Mouse (Mus musculus) hindbrain, embryonic 16.5 days (tissue): ENCODE measurements around the gene Gm21970. TPM values are rescaled to one million over a fixed set of nuclear protein-coding genes. Genes with fewer than 3 reads are reported as not detected.

Experiments
- ATAC-seq: fragments of 200-750 bp; cut with Nextera tagmentation; 2 replicates; pipeline ENCODE4 v1.8.0; 2017; ENCODE audit warnings: moderate TSS enrichment, moderate library complexity
- H3K27ac ChIP-seq: fragments of 300-500 bp; sonication (generic); 2 replicates; pipeline ENCODE4 v1.5.1; 2014; ENCODE audit warnings: low read depth, mild to moderate bottlenecking, control low read depth, low read length, moderate library complexity
- H3K27me3 ChIP-seq: fragments of 300-500 bp; sonication (generic); replicated peaks from 2 replicates; pipeline ENCODE4 v1.6.1; 2014; ENCODE audit warnings: low read length; ENCODE audit not compliant: control insufficient read depth, insufficient read depth
- H3K36me3 ChIP-seq: fragments of 300-500 bp; sonication (generic); 2 replicates; pipeline ENCODE4 v1.6.1; 2014; ENCODE audit warnings: mild to moderate bottlenecking, low read length, moderate library complexity, mixed read lengths; ENCODE audit not compliant: control insufficient read depth, insufficient read depth
- H3K4me1 ChIP-seq: fragments of 300-500 bp; sonication (generic); 2 replicates; pipeline ENCODE4 v1.6.1; 2014; ENCODE audit warnings: low read depth, low read length; ENCODE audit not compliant: control insufficient read depth, insufficient read depth
- H3K4me2 ChIP-seq: fragments of 300-500 bp; sonication (generic); 2 replicates; pipeline ENCODE4 v1.6.1; 2014; ENCODE audit warnings: mild to moderate bottlenecking, low read length, control low read depth, moderate library complexity
- H3K4me3 ChIP-seq: fragments of 300-500 bp; sonication (generic); 2 replicates; pipeline ENCODE4 v1.5.1; 2014; ENCODE audit warnings: mild to moderate bottlenecking, low read length, control low read depth, moderate library complexity
- H3K9ac ChIP-seq: fragments of 300-500 bp; sonication (generic); 2 replicates; pipeline ENCODE4 v1.6.1; 2014; ENCODE audit warnings: low read depth, mild to moderate bottlenecking, control low read depth, low read length, moderate library complexity
- H3K9me3 ChIP-seq: fragments of 300-500 bp; sonication (generic); 2 replicates; pipeline ENCODE4 v1.6.1; 2014; ENCODE audit warnings: mild to moderate bottlenecking, low read length, moderate library complexity; ENCODE audit not compliant: control insufficient read depth
- WGBS: fragments of 180-500 bp; shearing (Covaris S2); extraction: QIAGEN DNeasy Blood & Tissue Kit; methylation state at CpG from one replicate; pipeline ENCODE4 v1.1.7; 2014; 5-methylcytosine and 5-hydroxymethylcytosine counted together
- polyA plus RNA-seq: library from polyadenylated mRNA; unstranded; fragments of >200 nt; fragmentation: Nextera tagmentation; extraction: Ambion mirVana; gene quantifications from 2 replicates; pipeline ENCODE4 v1.2.1, GENCODE M21; 2015

Gene Gm21970
- polyA plus RNA-seq, 1 experiment from 2014 or later: not detected

DNA sequence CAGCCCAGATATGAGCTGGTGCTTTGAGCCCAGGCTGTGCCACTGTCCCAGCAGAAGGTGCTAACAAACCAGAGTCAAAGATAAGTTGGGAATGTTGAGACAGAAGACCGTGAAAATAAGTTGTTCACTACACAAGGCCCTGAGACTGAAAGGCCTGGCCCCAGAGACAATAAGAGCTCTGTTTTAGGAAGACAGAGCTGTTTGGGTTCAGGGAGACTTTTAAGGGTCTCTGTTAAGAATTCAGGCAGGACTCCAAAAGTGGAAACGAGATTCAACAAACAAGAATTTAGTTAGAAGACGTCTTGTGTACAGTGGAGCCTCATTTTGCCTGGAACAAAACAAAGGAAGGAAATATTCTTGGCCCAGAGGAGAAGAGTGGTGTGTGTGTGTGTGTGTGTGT is 12.1 kb upstream of the Gm21970 start:
- ATAC-seq: peak; percentile 35
- no peak overlapping the region for H3K9ac ChIP-seq
- H3K4me2 ChIP-seq: no peak overlapping the region

DNA sequence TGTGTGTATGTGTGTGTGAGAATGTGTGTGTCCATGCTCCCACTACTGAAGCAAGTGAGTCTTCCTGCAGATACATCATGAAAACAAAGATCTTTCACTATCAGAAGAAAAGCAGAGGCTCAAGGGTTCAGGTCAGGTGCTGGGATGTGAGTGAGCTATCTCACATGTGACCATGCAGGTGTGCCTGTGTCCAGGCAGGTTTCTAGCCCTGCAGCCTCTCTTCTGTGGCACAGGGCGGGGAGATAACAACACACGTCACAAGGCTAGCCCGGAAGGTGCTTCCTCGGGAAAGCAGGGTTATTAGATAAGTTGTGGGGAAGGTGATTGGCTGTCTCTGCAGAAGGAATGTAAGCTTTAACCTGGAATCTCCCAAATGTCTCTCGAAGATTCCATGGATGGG is 11.4 kb upstream of the Gm21970 start:
- Histone ChIP-seq H3K4me2 (no peak overlapping the region), H3K36me3 (peaks cover 10% of the 10 kb centered on the region), H3K27ac (no peak overlapping the region), H3K4me3 (no peak overlapping the region), H3K4me1 (no peaks in the 10 kb centered on the region; the same call in 1 of the 2 replicates), H3K9me3 (no peaks in the 10 kb centered on the region), H3K27me3 (no peaks in the 10 kb centered on the region), H3K9ac (no peak overlapping the region)
- WGBS: 96% methylated on average over 5 of the region's 5 CpGs
- no peak for ATAC-seq

More for the DNA sequence above, 12.1 kb upstream of the Gm21970 start:
- Histone ChIP-seq H3K4me3 (no peak overlapping the region), H3K27me3 (no peaks in the 10 kb centered on the region), H3K4me1 (peaks cover under 1% of the 10 kb centered on the region; the same call in 1 of the 2 replicates), H3K36me3 (peaks cover 6% of the 10 kb centered on the region; the same call in 1 of the 2 replicates), H3K9me3 (no peaks in the 10 kb centered on the region), H3K27ac (peak overlapping the region; percentile 59)
- WGBS: 41% methylated on average over 3 of the region's 3 CpGs

DNA sequence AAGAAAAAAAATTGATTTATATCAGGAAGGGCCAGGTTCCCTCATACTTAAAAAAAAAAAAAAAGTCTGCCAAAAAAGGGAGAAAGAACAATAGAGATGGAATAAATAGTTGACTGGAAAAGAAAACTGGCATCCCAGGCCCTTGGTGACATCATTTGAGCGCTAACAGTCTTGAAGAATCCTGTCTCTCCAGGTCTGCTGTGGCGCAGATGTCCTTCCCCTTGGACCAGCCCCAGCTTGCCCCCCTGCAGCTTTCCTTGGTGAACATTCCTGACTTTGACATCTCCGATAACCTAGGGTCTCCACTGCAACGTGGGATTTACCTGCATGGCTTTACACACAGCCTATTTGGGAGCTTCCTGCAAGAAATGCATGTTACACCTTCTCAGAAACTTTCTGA is 9.9 kb upstream of the Gm21970 start:
- Histone ChIP-seq H3K4me1 (no peaks in the 10 kb centered on the region; the same call in 1 of the 2 replicates), H3K4me2 (no peak overlapping the region), H3K27ac (no peak overlapping the region), H3K4me3 (no peak overlapping the region), H3K27me3 (no peaks in the 10 kb centered on the region), H3K36me3 (peaks cover 10% of the 10 kb centered on the region), H3K9me3 (no peaks in the 10 kb centered on the region), H3K9ac (no peak overlapping the region)
- 84% methylated on average over 4 of the region's 4 CpGs for WGBS
- no peak for ATAC-seq

DNA sequence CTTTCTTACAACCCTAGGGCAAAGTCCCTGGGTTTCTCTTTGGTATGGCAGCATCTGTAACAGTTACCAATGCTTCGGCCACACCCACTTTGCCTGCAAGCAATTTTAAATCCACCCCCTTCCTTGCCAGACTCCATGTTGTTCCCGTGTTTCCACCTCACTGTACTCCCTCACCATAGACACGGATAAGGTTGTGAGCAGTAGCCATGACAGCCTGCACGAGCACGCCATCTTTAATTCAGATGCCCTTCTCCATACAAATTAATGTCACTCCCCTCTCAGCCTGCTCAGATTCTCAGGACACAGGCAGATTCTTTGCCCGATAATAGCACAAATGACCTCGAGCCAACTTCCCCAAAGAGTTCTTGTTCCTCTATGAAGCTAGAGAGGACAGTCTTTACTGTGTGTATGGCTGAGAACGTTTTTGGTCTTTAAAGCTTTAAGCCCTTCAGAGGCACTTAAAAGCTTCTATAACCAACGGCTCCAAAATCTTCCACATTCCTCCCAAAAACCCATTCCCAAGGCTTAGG is 9.2 kb upstream of the Gm21970 start:
- 89% methylated on average over 9 of the region's 9 CpGs for WGBS
- ATAC-seq: no peak
- Histone ChIP-seq H3K27me3 (no peaks in the 10 kb centered on the region), H3K4me1 (no peaks in the 10 kb centered on the region; the same call in 1 of the 2 replicates), H3K36me3 (peaks cover 10% of the 10 kb centered on the region), H3K9me3 (no peaks in the 10 kb centered on the region), H3K27ac (no peak overlapping the region), H3K4me3 (no peak overlapping the region), H3K4me2 (no peak overlapping the region), H3K9ac (no peak overlapping the region)

DNA sequence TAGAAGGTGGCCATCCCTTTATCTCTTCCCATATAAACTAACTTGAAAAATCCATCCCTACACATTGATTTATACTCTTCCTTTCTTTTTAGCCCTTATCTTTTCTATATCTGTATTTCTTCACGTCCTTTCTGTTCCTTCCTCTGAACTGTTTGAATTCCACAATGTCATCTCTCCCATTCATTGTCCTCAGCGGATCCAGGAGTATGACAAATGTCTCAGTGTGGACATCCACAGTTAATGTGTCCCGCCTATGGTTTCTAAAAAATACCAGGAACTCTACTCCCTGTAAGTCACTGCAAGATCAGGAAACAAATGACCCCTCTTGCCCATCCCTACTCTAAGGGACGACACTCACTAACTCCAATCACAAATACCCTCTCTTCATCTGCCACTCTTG is 7.3 kb upstream of the Gm21970 start:
- H3K4me3 ChIP-seq: no peak overlapping the region
- no peaks in the 10 kb centered on the region for H3K9me3 ChIP-seq
- no peaks in the 10 kb centered on the region for H3K4me1 ChIP-seq
- H3K27me3 ChIP-seq: no peaks in the 10 kb centered on the region
- no peak overlapping the region for H3K9ac ChIP-seq
- no peak overlapping the region for H3K4me2 ChIP-seq
- H3K36me3 ChIP-seq: peaks cover 18% of the 10 kb centered on the region
- WGBS: 88% methylated on average over 4 of the region's 4 CpGs
- H3K27ac ChIP-seq: no peak overlapping the region
- ATAC-seq: no peak

DNA sequence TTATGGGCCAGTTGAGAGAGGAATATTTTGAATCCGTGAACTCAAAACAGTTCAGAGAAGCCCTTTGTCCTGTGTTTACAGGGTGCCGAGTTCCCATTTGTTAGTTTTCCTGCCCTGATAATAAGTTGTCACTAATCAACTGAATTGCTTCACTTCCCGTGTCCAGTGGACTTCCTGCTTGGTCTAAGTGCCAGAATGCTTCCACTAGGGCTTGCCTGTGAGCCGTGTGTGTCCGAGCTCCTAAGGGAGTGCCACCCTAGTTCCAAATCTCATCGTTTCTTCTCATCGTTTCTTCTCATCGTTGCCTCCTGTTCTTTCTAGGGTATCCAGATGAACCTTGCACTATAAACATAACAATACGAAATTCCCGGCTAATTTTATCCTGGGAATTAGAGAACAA is 5.9 kb upstream of the Gm21970 start:
- no peaks in the 10 kb centered on the region for H3K9me3 ChIP-seq
- no peak overlapping the region for H3K4me3 ChIP-seq
- peaks cover 18% of the 10 kb centered on the region for H3K36me3 ChIP-seq
- 0 out of 2 replicates have a peak overlapping the region, but pooled peaks have one; percentile 48 for H3K27ac ChIP-seq
- H3K4me1 ChIP-seq: no peaks in the 10 kb centered on the region
- 55% methylated on average over 10 of the region's 10 CpGs for WGBS
- H3K9ac ChIP-seq: no peak overlapping the region
- H3K4me2 ChIP-seq: no peak overlapping the region
- ATAC-seq: no peak
- no peaks in the 10 kb centered on the region for H3K27me3 ChIP-seq

DNA sequence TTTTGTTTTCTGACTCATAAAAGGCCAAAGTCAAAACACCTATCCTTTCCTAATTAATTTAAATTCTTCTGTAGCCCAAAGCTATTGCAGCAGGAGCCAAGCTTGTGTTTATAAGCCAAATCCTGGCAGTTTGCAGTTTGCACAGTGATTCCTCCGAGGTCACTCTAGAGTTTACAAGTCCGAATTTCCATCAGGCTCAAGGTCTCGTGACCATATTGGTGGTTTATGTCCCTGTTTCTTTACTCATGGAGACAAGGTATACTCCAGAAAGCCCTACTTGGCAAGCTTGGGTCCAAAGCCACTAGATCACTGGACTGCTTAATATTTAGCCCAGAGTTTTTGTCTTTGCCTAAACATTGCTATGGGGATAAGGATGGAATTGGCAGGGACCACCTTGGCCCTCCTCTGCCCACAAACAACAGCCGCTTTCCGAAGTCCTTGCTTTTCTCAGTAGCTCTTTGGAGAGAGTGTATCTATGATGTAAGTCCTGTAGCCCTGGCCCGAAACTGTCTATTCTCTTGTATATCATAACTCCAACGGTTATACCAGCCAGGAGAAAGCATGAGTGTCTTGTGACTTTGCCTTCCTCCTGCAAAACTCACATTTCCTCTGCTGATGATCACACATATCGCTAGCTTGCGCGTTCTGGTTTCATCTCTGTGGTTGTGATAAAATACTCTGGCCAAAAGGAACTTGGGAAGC is 5.0 kb upstream of the Gm21970 start:
- peaks cover 18% of the 10 kb centered on the region for H3K36me3 ChIP-seq
- H3K4me1 ChIP-seq: no peaks in the 10 kb centered on the region
- no peak overlapping the region for H3K27ac ChIP-seq
- WGBS: 89% methylated on average over 10 of the region's 10 CpGs
- H3K9me3 ChIP-seq: no peaks in the 10 kb centered on the region
- no peak overlapping the region for H3K4me2 ChIP-seq
- no peak overlapping the region for H3K4me3 ChIP-seq
- no peak overlapping the region for H3K9ac ChIP-seq
- no peaks in the 10 kb centered on the region for H3K27me3 ChIP-seq
- no peak; the same call in 1 of the 2 replicates for ATAC-seq

DNA sequence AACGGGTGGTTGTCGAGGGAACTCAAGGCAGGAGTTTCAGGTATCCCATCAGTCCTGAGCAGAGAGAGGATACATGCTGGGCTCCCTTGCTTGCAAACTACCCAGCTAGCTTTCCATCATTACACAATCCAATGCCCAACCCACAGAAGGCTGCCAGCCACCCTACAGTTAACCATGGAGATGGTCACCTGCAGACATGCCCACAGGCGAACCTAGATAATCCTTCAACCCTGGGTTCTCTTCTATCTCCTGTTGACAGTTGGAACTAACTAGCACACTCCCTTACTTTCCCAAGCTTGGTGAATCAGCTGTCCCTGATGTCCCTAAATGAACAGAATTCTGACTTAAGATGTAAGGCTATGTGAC is 4.4 kb upstream of the Gm21970 start:
- no peak overlapping the region for H3K4me2 ChIP-seq
- WGBS: 74% methylated on average over 3 of the region's 3 CpGs
- no peak overlapping the region for H3K9ac ChIP-seq
- ATAC-seq: no peak
- H3K36me3 ChIP-seq: peaks cover 21% of the 10 kb centered on the region
- no peaks in the 10 kb centered on the region for H3K27me3 ChIP-seq
- H3K4me3 ChIP-seq: no peak overlapping the region
- H3K27ac ChIP-seq: no peak overlapping the region
- no peaks in the 10 kb centered on the region for H3K9me3 ChIP-seq
- H3K4me1 ChIP-seq: no peaks in the 10 kb centered on the region

DNA sequence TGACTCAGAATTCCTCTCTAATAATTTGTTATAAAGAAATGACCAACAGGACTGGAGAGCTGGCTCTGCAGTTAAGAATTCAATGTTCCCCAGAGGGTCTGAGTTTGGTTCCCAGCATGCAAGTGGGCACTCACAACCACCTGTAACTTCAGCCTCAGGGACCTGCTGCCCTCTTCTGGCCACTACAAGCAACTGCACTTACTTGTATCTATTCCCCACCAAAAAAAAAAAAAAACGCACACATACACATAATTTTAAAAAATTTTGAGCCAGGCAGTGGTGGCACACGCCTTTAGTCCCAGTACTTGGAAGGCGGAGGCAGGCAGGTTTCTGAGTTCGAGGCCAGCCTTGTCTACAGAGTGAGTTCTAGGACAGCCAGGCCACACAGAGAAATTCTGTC is 1.4 kb upstream of the Gm21970 start:
- no peak overlapping the region for H3K4me2 ChIP-seq
- ATAC-seq: no peak
- no peak overlapping the region for H3K27ac ChIP-seq
- H3K9ac ChIP-seq: no peak overlapping the region
- 86% methylated on average over 4 of the region's 4 CpGs for WGBS
- H3K9me3 ChIP-seq: no peaks in the 10 kb centered on the region
- peaks cover 24% of the 10 kb centered on the region for H3K36me3 ChIP-seq
- H3K4me3 ChIP-seq: no peak overlapping the region
- no peaks in the 10 kb centered on the region for H3K4me1 ChIP-seq
- no peaks in the 10 kb centered on the region for H3K27me3 ChIP-seq
